Comparison of ENCODE assay signal across 9 mouse cellular contexts in genomic region chr1:180546798-180547750, GRCm38 (mm10). TPM values are rescaled to one million over a fixed set of nuclear protein-coding genes. Genes with fewer than 3 reads are reported as not detected.
A peak's percentile ranks its signal among the peaks of the same experiment; 100 is the strongest.
DNase-seq lines count a peak whose midpoint lies in the region; ATAC-seq lines count a peak whose summit lies in the region.
"Had no signal": no experiment of that assay in that cellular context is flagged by ENCODE, and none has a peak within 500 bp of the region (broad histone marks: within the 10 kb centered on the region; RNA-seq: fewer than 3 reads in every experiment).

No protein-coding gene starts in this region.

- no peak for ATAC-seq in heart, embryonic 16.5 days (replicated peaks; ENCODE audit: extremely low read depth, insufficient read depth, low FRiP score)
- ATAC-seq in forebrain, embryonic 11.5 days (replicated peaks; ENCODE audit: low FRiP score), result no peak
- no peak for ATAC-seq in kidney, embryonic 14.5 days (ENCODE audit: low FRiP score, low TSS enrichment)
- ATAC-seq in midbrain, embryonic 16.5 days, result no peak

- no peaks in the 10 kb centered on the region for H3K9me3 ChIP-seq in heart, embryonic 16.5 days (replicated peaks; ENCODE audit: control insufficient read depth, low read length)
- H3K9me3 ChIP-seq in forebrain, embryonic 11.5 days (ENCODE audit: control insufficient read depth, low read length), result no peaks in the 10 kb centered on the region
- no peaks in the 10 kb centered on the region for H3K9me3 ChIP-seq in kidney, embryonic 14.5 days (ENCODE audit: control insufficient read depth, low read length)
- H3K9me3 ChIP-seq in midbrain, embryonic 16.5 days (replicated peaks; ENCODE audit: control insufficient read depth, low read length, poor library complexity, severe bottlenecking), result no peaks in the 10 kb centered on the region

- H3K27ac ChIP-seq in heart, embryonic 16.5 days (ENCODE audit: low read length), result no peak overlapping the region
- no peak overlapping the region for H3K27ac ChIP-seq in forebrain, embryonic 11.5 days (ENCODE audit: low read depth, low read length)
- peak overlapping the region; percentile 30 for H3K27ac ChIP-seq in kidney, embryonic 14.5 days (ENCODE audit: low read depth, low read length)
- no peak overlapping the region for H3K27ac ChIP-seq in midbrain, embryonic 16.5 days (ENCODE audit: low read length)

- H3K9ac ChIP-seq in heart, embryonic 16.5 days (ENCODE audit: low read length), result 0 out of 2 replicates have a peak overlapping the region, but pooled peaks have one; percentile 30
- peak overlapping the region; percentile 32 for H3K9ac ChIP-seq in forebrain, embryonic 11.5 days (ENCODE audit: low read length)
- H3K9ac ChIP-seq in kidney, embryonic 14.5 days (ENCODE audit: low read depth, low read length), result 0 out of 2 replicates have a peak overlapping the region, but pooled peaks have one; percentile 28
- 0 out of 2 replicates have a peak overlapping the region, but pooled peaks have one; percentile 31 for H3K9ac ChIP-seq in midbrain, embryonic 16.5 days (ENCODE audit: low read depth, low read length)

- no peak for DNase-seq in heart, postnatal 10 days
- DNase-seq in forebrain, embryonic 11.5 days (ENCODE audit: low spot score), result no peak
- DNase-seq in right cerebral cortex, postnatal 36 days (ENCODE audit: low spot score in 2 of 2), result no peak
- DNase-seq in ovary, adult 18-20 months (ENCODE audit: low spot score), result no peak
- no peak for DNase-seq in adrenal gland, postnatal 14 days
- DNase-seq: lung, adult 2 months had no signal

- H3K4me2 ChIP-seq in heart, embryonic 16.5 days (ENCODE audit: low read depth, low read length), result peak overlapping the region; percentile 27
- H3K4me2 ChIP-seq in forebrain, embryonic 11.5 days (ENCODE audit: low read depth, low read length, severe bottlenecking), result peak overlapping the region; percentile 37; the same call in 1 of the 2 replicates
- peak overlapping the region; percentile 39 for H3K4me2 ChIP-seq in kidney, embryonic 14.5 days (replicated peaks; ENCODE audit: low read depth, low read length)
- H3K4me2 ChIP-seq in midbrain, embryonic 16.5 days (ENCODE audit: low read length), result peak overlapping the region; percentile 45

- intact Hi-C loops in heart, postnatal 10 days (cut with DNase I), result loop anchor here (5.0 kb wide), 1 partner anchor 370 kb away; no protein-coding TSS in a partner anchor

- WGBS in heart, embryonic 16.5 days, result 56% methylated on average over 13 of the region's 13 CpGs
- WGBS in forebrain, embryonic 11.5 days, result 43% methylated on average over 13 of the region's 13 CpGs
- whole genome bisulfite sequencing in kidney, embryonic 14.5 days, result 47% methylated on average over 13 of the region's 13 CpGs
- 44% methylated on average over 13 of the region's 13 CpGs for WGBS in midbrain, embryonic 16.5 days

- H3K4me1 ChIP-seq in heart, embryonic 16.5 days (ENCODE audit: control insufficient read depth, insufficient read depth, low read length), result peaks cover 10% of the 10 kb centered on the region
- H3K4me1 ChIP-seq in forebrain, embryonic 11.5 days (replicated peaks; ENCODE audit: control insufficient read depth, insufficient read depth, low read length), result peaks cover 18% of the 10 kb centered on the region
- H3K4me1 ChIP-seq in kidney, embryonic 14.5 days (ENCODE audit: control insufficient read depth, insufficient read depth, low read length), result peaks cover 11% of the 10 kb centered on the region
- H3K4me1 ChIP-seq in midbrain, embryonic 16.5 days (ENCODE audit: control insufficient read depth, insufficient read depth, low read length), result peaks cover 13% of the 10 kb centered on the region

- peaks cover 32% of the 10 kb centered on the region for H3K27me3 ChIP-seq in heart, embryonic 16.5 days (ENCODE audit: control insufficient read depth, insufficient read depth, low read length)
- peaks cover 9% of the 10 kb centered on the region for H3K27me3 ChIP-seq in forebrain, embryonic 11.5 days (ENCODE audit: control insufficient read depth, insufficient read depth, low read length)
- H3K27me3 ChIP-seq in kidney, embryonic 14.5 days (ENCODE audit: control insufficient read depth, insufficient read depth, low read length), result 0 out of 2 replicates have a peak, but pooled peaks cover under 1% of the 10 kb centered on the region
- no peaks in the 10 kb centered on the region for H3K27me3 ChIP-seq in midbrain, embryonic 16.5 days (ENCODE audit: control insufficient read depth, insufficient read depth, low read depth, low read length)

- H3K36me3 ChIP-seq in heart, embryonic 16.5 days (ENCODE audit: control insufficient read depth, insufficient read depth), result no peaks in the 10 kb centered on the region
- H3K36me3 ChIP-seq in forebrain, embryonic 11.5 days (ENCODE audit: control insufficient read depth, insufficient read depth, low read length), result no peaks in the 10 kb centered on the region
- H3K36me3 ChIP-seq in kidney, embryonic 14.5 days (ENCODE audit: control insufficient read depth, insufficient read depth, low read length), result no peaks in the 10 kb centered on the region
- H3K36me3 ChIP-seq in midbrain, embryonic 16.5 days (ENCODE audit: control insufficient read depth, insufficient read depth, low read length), result no peaks in the 10 kb centered on the region

- peak overlapping the region; percentile 17 for H3K4me3 ChIP-seq in heart, embryonic 16.5 days (ENCODE audit: low read length)
- no peak overlapping the region for H3K4me3 ChIP-seq in forebrain, embryonic 11.5 days (ENCODE audit: low read depth, low read length)
- peak overlapping the region; percentile 14 for H3K4me3 ChIP-seq in kidney, embryonic 14.5 days (ENCODE audit: low read length)
- no peak overlapping the region for H3K4me3 ChIP-seq in midbrain, embryonic 16.5 days (ENCODE audit: low read depth, low read length)

RNA-seq across cellular contexts. Expression of gene Parp1, which starts 21.6 kb away (rescaled TPM):
- polyA plus RNA-seq in heart, embryonic 16.5 days (2015; fragmentation: Nextera tagmentation; extraction: Ambion mirVana), result 88.3 and 88.7 TPM in 2 replicates
- total RNA-seq in heart, postnatal 10 days (2021), result 10 to 100 TPM; 68.4 to 80.8 TPM
- 276 and 281 TPM in 2 replicates for polyA plus RNA-seq in forebrain, embryonic 11.5 days (2014; fragmentation: Nextera tagmentation; extraction: Ambion mirVana)
- 110 and 165 TPM in 2 replicates for polyA plus RNA-seq in kidney, embryonic 14.5 days (2014; fragmentation: Nextera tagmentation; extraction: Ambion mirVana)
- polyA plus RNA-seq in midbrain, embryonic 16.5 days (2015; fragmentation: Nextera tagmentation; extraction: Ambion mirVana), result 75.6 and 84.0 TPM in 2 replicates
- 92.8 TPM in 2 replicates for total RNA-seq in adrenal gland, postnatal 14 days (2021)

Comparison
In these comparisons a context has a peak if more than half of its experiments do, and no peak if none do; other contexts are left out.
1. H3K4me3 ChIP-seq: peak in heart, embryonic 16.5 days (single experiment) and kidney, embryonic 14.5 days (single experiment); none in forebrain, embryonic 11.5 days (single experiment) and midbrain, embryonic 16.5 days (single experiment).
2. Peak in every context shown above with its lines, with median percentiles within 50 percentile points of each other: H3K4me2 ChIP-seq and H3K9ac ChIP-seq.